Mouse (Mus musculus): ENCODE measurements around the gene Swap70.

The Swap70 gene

GRCm38 (mm10) chr7:110263474-110263873 is 42.0 kb downstream of the Swap70 start:
- in situ Hi-C loops (cut with MboI; ENCODE audit: low pct_unique_long_range_greater_than_20kb in 1 of 2, low sequenced_read_pairs in 2 of 2, unreplicated experiment in 1 of 2): loop anchor here (5.0 to 10.0 kb wide), 2 partner anchors 96 to 99 kb away; no protein-coding TSS in a partner anchor

GRCm38 (mm10) chr7:110265796-110266195 is 44.3 kb downstream of the Swap70 start:
- in situ Hi-C loops (cut with MboI; ENCODE audit: low pct_unique_long_range_greater_than_20kb in 1 of 2, low sequenced_read_pairs in 2 of 2, unreplicated experiment in 1 of 2): loop anchor here in 1 of 2 experiments (10.0 kb wide), 1 partner anchor 101 kb away; no protein-coding TSS in a partner anchor

GRCm38 (mm10) chr7:110267014-110267413 is 45.5 kb downstream of the Swap70 start:
- in situ Hi-C loops (cut with MboI; ENCODE audit: low pct_unique_long_range_greater_than_20kb in 1 of 2, low sequenced_read_pairs in 2 of 2, unreplicated experiment in 1 of 2): loop anchor here in 1 of 2 experiments (10.0 kb wide), 1 partner anchor 102 kb away; no protein-coding TSS in a partner anchor

DNA sequence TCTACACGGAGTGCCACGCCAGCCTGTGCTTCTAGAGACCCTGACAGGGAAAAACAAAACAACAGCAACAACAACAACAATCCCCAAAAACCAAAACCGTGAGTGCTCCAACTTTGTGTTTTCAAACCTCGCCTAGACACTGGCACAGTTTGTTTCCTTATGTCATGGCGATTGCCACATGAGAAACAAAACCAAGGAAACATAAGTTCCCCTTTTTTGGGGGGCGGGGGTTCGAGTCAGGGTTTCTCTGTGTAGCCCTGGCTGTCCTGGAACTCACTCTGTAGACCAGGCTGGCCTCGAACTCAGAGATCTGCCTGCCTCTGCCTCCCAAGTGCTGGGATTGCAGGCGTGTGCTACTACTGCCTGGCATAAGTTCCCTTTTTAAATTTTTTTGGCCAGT is 46.5 kb downstream of the Swap70 start:
- in situ Hi-C loops (cut with MboI; ENCODE audit: low pct_unique_long_range_greater_than_20kb in 1 of 2, low sequenced_read_pairs in 2 of 2, unreplicated experiment in 1 of 2): loop anchor here in 1 of 2 experiments (10.0 kb wide), 1 partner anchor 103 kb away; no protein-coding TSS in a partner anchor

- in situ Hi-C loops (cut with MboI; ENCODE audit: low pct_unique_long_range_greater_than_20kb in 1 of 2, low sequenced_read_pairs in 2 of 2, unreplicated experiment in 1 of 2): loop anchor here in 1 of 2 experiments (10.0 kb wide), 1 partner anchor 104 kb away; no protein-coding TSS in a partner anchor
Observed at GRCm38 (mm10) chr7:110268511-110268910, 47.0 kb downstream of the Swap70 start.

DNA sequence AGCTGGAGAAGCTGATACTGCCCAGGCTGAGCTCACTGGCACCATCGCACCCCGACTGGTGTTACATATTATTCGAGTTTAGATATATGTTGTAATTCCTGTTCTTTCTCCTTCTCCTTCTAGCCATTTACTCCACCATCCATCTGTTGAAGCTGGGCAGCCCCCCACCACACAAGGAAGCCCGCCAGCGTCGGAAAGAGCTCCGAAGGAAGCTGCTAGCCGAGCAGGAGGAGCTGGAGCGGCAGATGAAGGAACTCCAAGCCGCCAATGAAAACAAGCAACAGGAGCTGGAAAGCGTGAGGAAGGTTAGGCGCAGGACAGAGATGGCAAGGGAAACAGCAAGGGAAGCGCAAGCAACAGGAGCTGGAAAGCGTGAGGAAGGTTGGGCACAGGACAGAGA is 48.3 kb downstream of the Swap70 start:
- in situ Hi-C loops (cut with MboI; ENCODE audit: low pct_unique_long_range_greater_than_20kb in 1 of 2, low sequenced_read_pairs in 2 of 2, unreplicated experiment in 1 of 2): loop anchor here in 1 of 2 experiments (10.0 kb wide), 1 partner anchor 105 kb away; no protein-coding TSS in a partner anchor

- in situ Hi-C loops (cut with MboI; ENCODE audit: low pct_unique_long_range_greater_than_20kb in 1 of 2, low sequenced_read_pairs in 2 of 2, unreplicated experiment in 1 of 2): no loop called here
Observed at GRCm38 (mm10) chr7:110270455-110270854, 48.9 kb downstream of the Swap70 start.

- in situ Hi-C loops (cut with MboI; ENCODE audit: low pct_unique_long_range_greater_than_20kb in 1 of 2, low sequenced_read_pairs in 2 of 2, unreplicated experiment in 1 of 2): no loop called here
Observed at GRCm38 (mm10) chr7:110271814-110272213, 50.3 kb downstream of the Swap70 start.

GRCm38 (mm10) chr7:110272434-110272833 is 50.9 kb downstream of the Swap70 start:
- in situ Hi-C loops (cut with MboI; ENCODE audit: low pct_unique_long_range_greater_than_20kb in 1 of 2, low sequenced_read_pairs in 2 of 2, unreplicated experiment in 1 of 2): no loop called here

GRCm38 (mm10) chr7:110277734-110278245 is 56.3 kb downstream of the Swap70 start:
- in situ Hi-C loops (cut with MboI; ENCODE audit: low pct_unique_long_range_greater_than_20kb in 1 of 2, low sequenced_read_pairs in 2 of 2, unreplicated experiment in 1 of 2): no loop called here

DNA sequence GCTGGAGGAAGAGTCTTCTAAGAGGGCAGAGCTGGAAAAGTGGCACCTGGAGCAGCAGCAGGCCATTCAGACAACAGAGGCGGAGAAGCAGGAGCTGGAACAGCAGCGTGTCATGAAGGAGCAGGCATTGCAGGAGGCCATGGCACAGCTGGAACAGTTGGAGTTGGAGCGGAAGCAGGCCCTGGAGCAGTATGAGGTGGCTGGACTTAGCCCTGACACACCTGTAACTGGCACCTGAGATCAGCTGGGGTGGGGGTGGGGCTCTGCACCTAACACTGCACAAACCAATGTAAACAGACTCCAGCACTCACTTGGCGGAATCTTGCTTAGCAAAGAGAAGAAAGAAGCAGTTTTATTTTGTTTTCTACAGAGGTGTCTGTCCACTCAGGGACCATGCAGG is 57.7 kb downstream of the Swap70 start:
- in situ Hi-C loops (cut with MboI; ENCODE audit: low pct_unique_long_range_greater_than_20kb in 1 of 2, low sequenced_read_pairs in 2 of 2, unreplicated experiment in 1 of 2): no loop called here

- in situ Hi-C loops (cut with MboI; ENCODE audit: low pct_unique_long_range_greater_than_20kb in 1 of 2, low sequenced_read_pairs in 2 of 2, unreplicated experiment in 1 of 2): no loop called here
Observed at GRCm38 (mm10) chr7:110281435-110282256, 60.1 kb downstream of the Swap70 start.

DNA sequence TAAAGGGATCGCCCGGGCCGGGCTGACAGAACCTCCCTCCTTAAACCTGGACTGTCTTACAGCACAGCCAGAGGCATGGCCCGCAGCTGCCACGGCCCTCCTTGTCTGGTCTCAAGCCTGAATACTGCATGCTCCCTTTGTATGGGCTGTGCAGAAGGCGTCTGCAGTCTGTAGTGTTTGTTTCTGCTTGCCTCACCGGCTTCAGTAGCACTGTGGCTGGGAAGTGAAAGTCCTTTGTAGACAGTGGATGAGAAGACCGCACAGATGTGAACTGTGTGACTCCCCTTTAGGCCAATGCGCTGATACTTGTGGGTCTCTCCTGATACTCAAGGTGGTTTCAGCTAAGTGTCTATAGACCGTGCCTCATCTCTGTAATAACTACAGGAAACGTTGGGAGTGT is 61.3 kb downstream of the Swap70 start:
- in situ Hi-C loops (cut with MboI; ENCODE audit: low pct_unique_long_range_greater_than_20kb in 1 of 2, low sequenced_read_pairs in 2 of 2, unreplicated experiment in 1 of 2): no loop called here

GRCm38 (mm10) chr7:110283484-110284275 is 62.2 kb downstream of the Swap70 start:
- in situ Hi-C loops (cut with MboI; ENCODE audit: low pct_unique_long_range_greater_than_20kb in 1 of 2, low sequenced_read_pairs in 2 of 2, unreplicated experiment in 1 of 2): no loop called here

- in situ Hi-C loops (cut with MboI; ENCODE audit: low pct_unique_long_range_greater_than_20kb in 1 of 2, low sequenced_read_pairs in 2 of 2, unreplicated experiment in 1 of 2): loop anchor here in 1 of 2 experiments (5.0 kb wide), 1 partner anchor 342 kb away; the partner anchor contains the start of gene Adm
Observed at GRCm38 (mm10) chr7:110285076-110285848, 63.8 kb downstream of the Swap70 start.

DNA sequence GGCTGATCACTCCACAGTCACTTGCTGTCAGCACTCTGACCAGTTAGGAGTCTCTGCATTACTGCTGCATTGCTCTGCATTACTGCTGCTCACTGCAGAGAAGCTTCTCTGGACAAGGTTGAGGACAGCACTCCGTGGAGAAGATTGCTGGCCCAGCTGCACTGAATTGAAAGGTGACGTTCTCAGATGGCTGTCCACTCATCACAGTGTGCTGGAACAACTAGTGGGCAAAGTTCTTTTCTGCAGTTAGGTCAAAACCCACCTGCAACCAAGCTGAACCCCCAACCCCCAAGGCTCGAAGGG is 64.3 kb downstream of the Swap70 start:
- in situ Hi-C loops (cut with MboI; ENCODE audit: low pct_unique_long_range_greater_than_20kb in 1 of 2, low sequenced_read_pairs in 2 of 2, unreplicated experiment in 1 of 2): loop anchor here in 1 of 2 experiments (5.0 kb wide), 1 partner anchor 342 kb away; the partner anchor contains the start of gene Adm

GRCm38 (mm10) chr7:110286198-110286732 is 64.8 kb downstream of the Swap70 start:
- in situ Hi-C loops (cut with MboI; ENCODE audit: low pct_unique_long_range_greater_than_20kb in 1 of 2, low sequenced_read_pairs in 2 of 2, unreplicated experiment in 1 of 2): loop anchor here in 1 of 2 experiments (5.0 kb wide), 1 partner anchor 341 kb away; the partner anchor contains the start of gene Adm
